Mouse (Mus musculus): ENCODE data around the gene Gm11596.
"Not testable (repeated sequence)": the region's sequence is repeated elsewhere in the genome, so short reads cannot be mapped to it uniquely, and the experiment has no call there.

The Gm11596 gene

GRCm38 (mm10) chr11:99793367-99793766, at the start of gene Gm11596:
Gm11596 (minus strand) TSS chr11:99793467.
- in situ Hi-C loops (cut with MseI, MboI), result loop anchor here in 1 of 2 experiments (10.0 kb wide), 1 partner anchor 51 kb away; no protein-coding TSS in a partner anchor

- in situ Hi-C loops (cut with MseI, MboI), result loop anchor here in 1 of 2 experiments (10.0 kb wide), 1 partner anchor 47 kb away; the partner anchor contains the start of genes Gm11569 and Gm11596
These were observed 48.9 kb upstream of the Gm11596 start for GRCm38 (mm10) chr11:99842185-99842584.

- in situ Hi-C loops (cut with MseI, MboI), result no loop called here
These were observed 44.7 kb upstream of the Gm11596 start, which contains the start of gene 2300003K06Rik for GRCm38 (mm10) chr11:99837966-99838365. 2300003K06Rik (minus strand) TSS chr11:99838066.

- in situ Hi-C loops (cut with MseI, MboI), result not testable (repeated sequence)
These were observed 22.3 kb upstream of the Gm11596 start, which contains the start of gene Gm11564 for GRCm38 (mm10) chr11:99815566-99815965. Gm11564 (minus strand) TSS chr11:99815666.

GRCm38 (mm10) chr11:99809792-99810191, 16.5 kb upstream of the Gm11596 start, which contains the start of gene Krtap4-13:
Krtap4-13 (minus strand) TSS chr11:99809892.
- in situ Hi-C loops (cut with MseI, MboI), result not testable (repeated sequence)

GRCm38 (mm10) chr11:99804346-99804745, 11.1 kb upstream of the Gm11596 start, which contains the start of gene Gm11554:
Gm11554 (minus strand) TSS chr11:99804446.
- in situ Hi-C loops (cut with MseI, MboI), result not testable (repeated sequence)

GRCm38 (mm10) chr11:99798832-99799231, 5.6 kb upstream of the Gm11596 start, which contains the start of gene Gm11569:
Gm11569 (minus strand) TSS chr11:99798932.
- in situ Hi-C loops (cut with MseI, MboI), result loop anchor here in 1 of 2 experiments (10.0 kb wide), 1 partner anchor 46 kb away; no protein-coding TSS in a partner anchor

- in situ Hi-C loops (cut with MseI, MboI), result not testable (repeated sequence)
These were observed 8.4 kb downstream of the Gm11596 start, which contains the start of gene Krtap4-9 for GRCm38 (mm10) chr11:99784900-99785299. Krtap4-9 (plus strand) TSS chr11:99785200.

- in situ Hi-C loops (cut with MseI, MboI), result no loop called here
These were observed 12.7 kb downstream of the Gm11596 start, which contains the start of gene Krtap4-8 for GRCm38 (mm10) chr11:99780604-99781003. Krtap4-8 (minus strand) TSS chr11:99780704.

- in situ Hi-C loops (cut with MseI, MboI), result loop anchor here in 1 of 2 experiments (10.0 kb wide), 1 partner anchor 76 kb away; the partner anchor contains the start of genes Gm11568 and Krtap4-16
These were observed 14.9 kb downstream of the Gm11596 start for GRCm38 (mm10) chr11:99778401-99778800.

GRCm38 (mm10) chr11:99772813-99773212, 20.5 kb downstream of the Gm11596 start, which contains the start of gene Gm11595:
Gm11595 (minus strand) TSS chr11:99772913.
- in situ Hi-C loops (cut with MseI, MboI), result loop anchor here in 1 of 2 experiments (10.0 kb wide), 1 partner anchor 82 kb away; the partner anchor contains the start of genes Gm11568 and Krtap4-16

GRCm38 (mm10) chr11:99768410-99768809, 24.9 kb downstream of the Gm11596 start:
- in situ Hi-C loops (cut with MseI, MboI), result no loop called here

- in situ Hi-C loops (cut with MseI, MboI), result no loop called here
These were observed 34.4 kb downstream of the Gm11596 start for GRCm38 (mm10) chr11:99758877-99759276.

- in situ Hi-C loops (cut with MseI, MboI), result no loop called here
These were observed 49.3 kb downstream of the Gm11596 start for GRCm38 (mm10) chr11:99743985-99744384.

All from mouse trophoblast stem cell (cell line).